In the genomic region with DNA sequence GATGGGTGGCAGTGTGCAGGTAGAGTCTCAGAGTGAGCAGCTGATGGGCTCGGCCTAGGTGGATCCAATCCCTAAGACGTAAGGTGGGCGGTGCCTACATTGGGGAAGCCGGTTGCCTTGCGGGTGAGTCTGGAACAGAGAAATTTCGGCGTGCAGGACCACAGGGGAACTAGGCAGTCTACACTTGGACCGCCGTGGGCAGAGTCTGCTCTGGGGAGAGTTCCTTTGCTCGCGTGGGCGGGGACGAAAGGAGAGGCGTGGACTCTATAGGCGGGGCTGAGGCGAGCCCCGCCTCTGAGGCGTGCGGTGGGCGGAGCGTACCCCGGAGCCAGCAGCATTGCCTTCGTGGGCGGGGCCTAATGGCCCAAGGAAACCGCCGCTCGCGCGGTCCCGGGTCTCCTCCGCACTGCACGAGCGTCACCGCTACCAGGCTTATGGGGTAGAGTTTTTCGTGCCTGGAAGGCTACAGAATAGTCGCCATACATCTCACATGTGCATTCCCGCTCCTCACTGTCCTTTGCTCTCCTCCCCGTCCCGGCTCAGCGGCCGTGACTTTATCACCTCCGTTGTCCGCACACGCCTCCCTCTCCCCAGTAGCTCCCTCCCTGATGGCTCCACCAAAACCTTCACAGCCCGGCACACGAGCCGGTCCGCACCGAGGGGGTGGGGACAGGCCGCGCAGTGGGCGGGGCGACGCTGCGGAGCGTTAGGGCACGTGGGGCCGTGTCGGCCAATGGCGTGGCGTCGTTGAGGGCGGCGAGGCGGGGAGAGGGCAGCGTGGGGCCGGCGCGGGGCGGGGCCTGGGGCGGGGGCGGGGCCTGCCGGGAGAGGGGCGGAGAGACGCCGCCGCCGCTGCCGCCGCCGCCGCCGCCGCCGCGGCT, we compare ENCODE assay signal across 8 mouse cellular contexts. TPM values are rescaled to one million over a fixed set of nuclear protein-coding genes. Genes with fewer than 3 reads are reported as not detected.
DNase-seq lines count a peak whose midpoint lies in the region; ATAC-seq and TF ChIP-seq lines count a peak whose summit lies in the region.

TSS of gene Ppp2r5c (plus strand) at position 831 of the 881 bp plus-strand sequence.

- peak within 1 kb of the TSS; percentile 85 for H3K9ac ChIP-seq in embryonic facial prominence, embryonic 13.5 days
- H3K9ac ChIP-seq in limb, embryonic 12.5 days (replicated peaks) = peak within 1 kb of the TSS; percentile 85
- H3K9ac ChIP-seq in midbrain, embryonic 15.5 days = peak within 1 kb of the TSS; percentile 88

- 0 out of 2 replicates have a peak, but pooled peaks cover 17% of the 10 kb centered on the region for H3K27me3 ChIP-seq in embryonic facial prominence, embryonic 13.5 days
- no peaks in the 10 kb centered on the region for H3K27me3 ChIP-seq in kidney, adult 2 months (replicated peaks; ENCODE audit: control insufficient read depth, insufficient read depth, low read length)
- peaks cover 25% of the 10 kb centered on the region for H3K27me3 ChIP-seq in limb, embryonic 12.5 days
- H3K27me3 ChIP-seq in midbrain, embryonic 15.5 days (replicated peaks) = 0 out of 2 replicates have a peak, but pooled peaks cover 2% of the 10 kb centered on the region
- H3K27me3 ChIP-seq in spleen, adult 2 months (ENCODE audit: control insufficient read depth, insufficient read depth, low read length) = no peaks in the 10 kb centered on the region; the same call in 1 of the 2 replicates

- TF ChIP-seq POLR2A in kidney, adult 2 months (IDR thresholded peaks at IDR 0.05; ENCODE audit: low read depth, low read length) = peak; percentile 65
- TF ChIP-seq POLR2A in spleen, adult 2 months (IDR thresholded peaks at IDR 0.05; ENCODE audit: low read depth, low read length) = peak; percentile 29

- peak; percentile 92 for DNase-seq in 3134 (ENCODE audit: extremely low read depth, insufficient read length, low spot score)
- peak; percentile 97 to 98 for DNase-seq in adrenal gland, postnatal 36 days
- DNase-seq in heart, adult 18-20 months = peak; percentile 95 to 96
- peak; percentile 97 for DNase-seq in kidney, adult 2 months
- DNase-seq in spleen, adult 2 months (ENCODE audit: low read depth in 1 of 2, low spot score in 2 of 2) = peak; percentile 85 to 94

- no peak for TF ChIP-seq CTCF in kidney, adult 2 months (conservative IDR thresholded peaks at IDR 0.05; ENCODE audit: insufficient read depth, insufficient read length, low read depth, low read length)
- no peak for TF ChIP-seq CTCF in spleen, adult 2 months (IDR thresholded peaks at IDR 0.05; ENCODE audit: extremely low read depth, insufficient read depth, insufficient read length, insufficient replicate concordance)

- H3K9me3 ChIP-seq in embryonic facial prominence, embryonic 13.5 days = no peaks in the 10 kb centered on the region
- H3K9me3 ChIP-seq in limb, embryonic 12.5 days = no peaks in the 10 kb centered on the region
- H3K9me3 ChIP-seq in midbrain, embryonic 15.5 days = no peaks in the 10 kb centered on the region

- peak within 1 kb of the TSS; percentile 95 for H3K27ac ChIP-seq in embryonic facial prominence, embryonic 13.5 days
- peak within 1 kb of the TSS; percentile 97 for H3K27ac ChIP-seq in kidney, adult 2 months (ENCODE audit: insufficient read depth, low read depth, low read length)
- H3K27ac ChIP-seq in limb, embryonic 12.5 days = peak within 1 kb of the TSS; percentile 93
- H3K27ac ChIP-seq in midbrain, embryonic 15.5 days = peak within 1 kb of the TSS; percentile 94
- peak within 1 kb of the TSS; percentile 97 for H3K27ac ChIP-seq in spleen, adult 2 months (ENCODE audit: insufficient read depth, low read length)

- peak within 1 kb of the TSS; percentile 79 for H3K4me2 ChIP-seq in embryonic facial prominence, embryonic 13.5 days
- peak within 1 kb of the TSS; percentile 85 for H3K4me2 ChIP-seq in limb, embryonic 12.5 days
- peak within 1 kb of the TSS; percentile 68 for H3K4me2 ChIP-seq in midbrain, embryonic 15.5 days

- ATAC-seq in embryonic facial prominence, embryonic 13.5 days (ENCODE audit: insufficient number of reproducible peaks, insufficient read depth, low FRiP score, low TSS enrichment, low read depth) = peak; percentile 95
- peak; percentile 94 for ATAC-seq in limb, embryonic 12.5 days (ENCODE audit: insufficient number of reproducible peaks, insufficient read depth, low FRiP score, low TSS enrichment, low read depth)
- ATAC-seq in midbrain, embryonic 15.5 days (replicated peaks) = peak; percentile 97

- H3K36me3 ChIP-seq in embryonic facial prominence, embryonic 13.5 days = peaks cover 13% of the 10 kb centered on the region
- H3K36me3 ChIP-seq in kidney, adult 2 months (ENCODE audit: control insufficient read depth, insufficient read depth, low read length) = no peaks in the 10 kb centered on the region
- peaks cover 9% of the 10 kb centered on the region; the same call in 1 of the 2 replicates for H3K36me3 ChIP-seq in limb, embryonic 12.5 days
- no peaks in the 10 kb centered on the region for H3K36me3 ChIP-seq in midbrain, embryonic 15.5 days (replicated peaks)
- peaks cover 1% of the 10 kb centered on the region; the same call in 1 of the 2 replicates for H3K36me3 ChIP-seq in spleen, adult 2 months (ENCODE audit: control insufficient read depth, insufficient read depth, low read length)

- H3K4me3 ChIP-seq in embryonic facial prominence, embryonic 13.5 days = peak within 1 kb of the TSS; percentile 86
- peak within 1 kb of the TSS; percentile 96 for H3K4me3 ChIP-seq in kidney, adult 2 months (ENCODE audit: insufficient read depth, low read depth, low read length)
- H3K4me3 ChIP-seq in limb, embryonic 12.5 days (replicated peaks) = peak within 1 kb of the TSS; percentile 87
- peak within 1 kb of the TSS; percentile 79 for H3K4me3 ChIP-seq in midbrain, embryonic 15.5 days
- H3K4me3 ChIP-seq in spleen, adult 2 months (ENCODE audit: extremely low read depth, insufficient read depth, insufficient read length) = peak within 1 kb of the TSS; percentile 95

- WGBS in embryonic facial prominence, embryonic 13.5 days = under 1% methylated on average over 68 of the region's 86 CpGs
- under 1% methylated on average over 78 of the region's 86 CpGs for WGBS in kidney, adult 2 months
- under 1% methylated on average over 70 of the region's 86 CpGs for WGBS in limb, embryonic 12.5 days
- under 1% methylated on average over 69 of the region's 86 CpGs for WGBS in midbrain, embryonic 15.5 days
- WGBS in spleen, adult 2 months = under 1% methylated on average over 57 of the region's 86 CpGs

- peaks cover 9% of the 10 kb centered on the region for H3K4me1 ChIP-seq in embryonic facial prominence, embryonic 13.5 days
- no peaks in the 10 kb centered on the region; the same call in 1 of the 2 replicates for H3K4me1 ChIP-seq in kidney, adult 2 months (ENCODE audit: control insufficient read depth, insufficient read depth, low read length)
- H3K4me1 ChIP-seq in limb, embryonic 12.5 days (replicated peaks) = no peaks in the 10 kb centered on the region; the same call in 1 of the 2 replicates
- H3K4me1 ChIP-seq in midbrain, embryonic 15.5 days = peaks cover 19% of the 10 kb centered on the region
- peaks cover 3% of the 10 kb centered on the region for H3K4me1 ChIP-seq in spleen, adult 2 months (ENCODE audit: control insufficient read depth, insufficient read depth, insufficient read length)

RNA-seq across cellular contexts. Expression of gene Ppp2r5c, which starts in this region (rescaled TPM):
- total RNA-seq in adrenal gland, postnatal 36 days (2021) = 100 to 1,000 TPM; 104 to 114 TPM
- 151 TPM in 2 replicates for polyA plus RNA-seq in embryonic facial prominence, embryonic 13.5 days (2015; fragmentation: Nextera tagmentation; extraction: Ambion mirVana)
- 10 to 100 TPM; 91.7 to 91.9 TPM for total RNA-seq in heart, adult 18-20 months (2021)
- polyA plus RNA-seq in kidney, adult 2 months (2012; rRNA removed) = 29.9 and 41.3 TPM in 2 replicates
- 147 and 153 TPM in 2 replicates for polyA plus RNA-seq in limb, embryonic 12.5 days (2016; fragmentation: Nextera tagmentation; extraction: Ambion mirVana)
- 142 and 149 TPM in 2 replicates for polyA plus RNA-seq in midbrain, embryonic 15.5 days (2015; fragmentation: Nextera tagmentation; extraction: Ambion mirVana)
- 22.0 and 22.8 TPM in 2 replicates for polyA plus RNA-seq in spleen, adult 2 months (2012; rRNA removed)

Comparison
In these comparisons a context has a peak if more than half of its experiments do, and no peak if none do; other contexts are left out.
1. Peak in every context shown above with its lines: DNase-seq, ATAC-seq, H3K4me3 ChIP-seq and H3K27ac ChIP-seq.